Mouse (Mus musculus): ENCODE data around the gene Rab29. TPM values are rescaled to one million over a fixed set of nuclear protein-coding genes. Genes with fewer than 3 reads are reported as not detected.
"Not testable (repeated sequence)": the region's sequence is repeated elsewhere in the genome, so short reads cannot be mapped to it uniquely, and the experiment has no call there.

Gene Rab29
- polyA plus RNA-seq (2021): 12.9 TPM

DNA sequence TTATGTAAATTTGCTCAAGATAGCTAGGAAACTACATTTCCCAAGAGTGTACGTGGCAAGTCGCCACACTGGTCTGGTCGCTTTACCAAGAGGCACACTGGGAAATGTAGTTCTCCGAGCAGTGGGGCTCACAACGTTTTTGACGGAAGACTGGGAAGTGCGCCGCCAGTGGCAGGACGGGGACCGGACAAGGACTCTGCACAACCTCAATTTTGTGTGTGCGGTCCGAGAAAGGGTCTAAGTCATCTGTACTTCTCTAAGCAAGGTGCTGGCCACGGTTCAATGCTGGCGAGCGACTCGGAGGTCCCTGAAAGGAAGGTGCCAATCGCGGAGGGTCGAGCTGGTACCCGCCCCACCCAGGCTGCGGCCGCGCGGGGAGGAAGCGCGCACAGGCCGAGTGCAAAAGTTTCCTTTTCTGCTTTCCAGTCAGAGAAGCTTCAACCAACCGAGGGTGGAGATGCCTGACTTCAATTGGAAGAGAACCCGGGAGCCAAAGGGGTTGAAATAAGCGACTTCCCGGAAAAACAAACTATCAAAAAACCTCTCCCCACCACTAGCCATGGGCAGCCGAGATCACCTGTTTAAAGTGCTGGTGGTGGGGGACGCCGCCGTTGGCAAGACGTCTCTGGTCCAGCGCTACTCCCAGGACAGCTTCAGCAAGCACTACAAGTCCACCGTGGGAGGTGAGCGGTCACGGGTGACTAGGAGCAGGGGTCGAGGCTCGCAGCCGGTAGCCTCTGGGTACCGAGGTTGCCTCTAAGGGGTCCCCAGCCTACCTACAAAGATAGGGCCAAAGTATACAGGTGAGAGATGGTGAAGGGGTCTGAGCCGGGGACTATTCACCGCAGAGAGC, at the start of gene Rab29:
TSS of gene Rab29 (plus strand) at position 132 of the 853 bp plus-strand sequence.
- POLR2A ChIA-PET: no interaction called here
- CTCF ChIA-PET: interaction anchor here (1.1 to 1.9 kb wide), 5 partner anchors 10 to 87 kb away, joined by 3 to 8 read pairs (median 3); no protein-coding TSS in a partner anchor

DNA sequence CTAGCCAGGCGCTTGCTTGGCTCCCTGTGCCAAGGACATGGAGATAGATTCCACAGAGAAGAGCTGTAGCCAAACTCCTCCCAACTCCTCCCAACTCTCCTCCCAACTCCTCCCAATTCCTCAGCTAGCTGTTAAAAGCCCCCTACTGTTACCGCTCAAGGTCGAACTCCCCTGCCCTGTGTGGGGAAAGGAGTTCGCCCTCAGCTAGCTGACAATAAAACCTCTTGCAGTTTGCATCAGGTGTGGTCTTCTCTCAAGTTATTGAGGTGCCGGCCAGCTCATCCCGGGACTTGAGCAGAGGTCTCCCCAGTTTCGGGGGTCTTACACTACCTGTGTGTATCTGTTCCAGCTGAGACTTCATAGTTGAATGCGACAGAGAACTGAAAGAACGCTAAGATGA, 46.7 kb upstream of the Rab29 start:
- in situ Hi-C loops (cut with MboI; ENCODE audit: low pct_unique_long_range_greater_than_20kb); ATAC-seq; DNase-seq (ENCODE audit: low read depth, low spot score): not testable (repeated sequence)
- CTCF ChIA-PET: interaction anchor here (1.5 kb wide), 1 partner anchor 130 kb away, joined by 3 read pairs; no protein-coding TSS in a partner anchor
- POLR2A ChIA-PET: interaction anchor here (0.9 kb wide), 1 partner anchor 9 kb away, joined by 3 read pairs; no protein-coding TSS in a partner anchor
- peaks cover 30% of the 10 kb centered on the region for H3K27me3 ChIP-seq

More for the DNA sequence above, at the start of gene Rab29:
- ATAC-seq (peak; percentile 88), DNase-seq (ENCODE audit: low read depth, low spot score) (peak; percentile 53)
- peaks cover 7% of the 10 kb centered on the region for H3K27me3 ChIP-seq
- in situ Hi-C loops (cut with MboI; ENCODE audit: low pct_unique_long_range_greater_than_20kb): no loop called here
- peak; percentile 92 for TF ChIP-seq CTCF (IDR thresholded peaks at IDR 0.05)

DNA sequence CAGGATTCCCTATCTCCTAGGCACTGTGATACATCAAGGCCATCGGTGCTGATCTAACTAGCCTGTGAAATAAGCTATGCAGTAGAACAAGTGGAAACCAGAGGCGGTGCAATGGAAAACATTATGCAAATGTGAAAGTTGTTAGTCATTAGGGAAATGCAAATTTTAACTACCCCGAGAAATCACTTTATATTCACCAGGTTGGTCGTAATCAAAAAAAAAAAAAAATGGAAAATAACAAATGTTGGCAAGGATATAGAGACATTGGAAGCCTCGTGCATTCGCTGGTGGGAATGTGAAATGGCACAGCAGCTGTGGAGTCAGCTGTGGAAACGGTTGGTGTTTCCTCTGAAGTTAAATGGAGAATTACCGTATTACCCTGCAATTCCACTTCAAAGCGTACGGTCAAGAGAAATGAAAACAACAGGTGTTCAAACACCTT, 46.1 kb upstream of the Rab29 start:
- DNase-seq (ENCODE audit: low read depth, low spot score) (no peak), ATAC-seq (no peak)
- POLR2A ChIA-PET: interaction anchor here (0.6 to 0.9 kb wide), 3 partner anchors 9 to 245 kb away, joined by 3 to 4 read pairs (median 3); no protein-coding TSS in a partner anchor
- peaks cover 28% of the 10 kb centered on the region for H3K27me3 ChIP-seq
- in situ Hi-C loops (cut with MboI; ENCODE audit: low pct_unique_long_range_greater_than_20kb): no loop called here
- TF ChIP-seq CTCF (IDR thresholded peaks at IDR 0.05): no peak
- CTCF ChIA-PET: no interaction called here

DNA sequence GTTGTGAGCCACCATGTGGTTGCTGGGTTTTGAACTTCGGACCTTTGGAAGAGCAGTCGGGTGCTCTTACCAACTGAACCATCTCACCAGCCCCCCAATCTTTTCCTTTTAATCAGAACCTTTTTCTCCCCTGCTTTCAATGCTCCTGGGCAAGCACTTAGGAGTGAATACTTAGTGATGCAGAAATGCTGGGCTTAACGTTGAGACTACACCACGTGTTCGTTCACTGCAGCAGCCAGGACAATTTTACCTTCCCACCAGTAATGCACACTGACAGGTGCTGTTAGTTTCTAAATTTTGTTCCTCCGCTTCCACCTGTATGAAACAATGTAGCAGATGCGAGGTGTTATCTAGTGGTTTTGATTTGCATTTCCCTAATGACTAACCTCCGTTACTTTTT, 44.7 kb upstream of the Rab29 start:
- POLR2A ChIA-PET: no interaction called here
- in situ Hi-C loops (cut with MboI; ENCODE audit: low pct_unique_long_range_greater_than_20kb): no loop called here
- CTCF ChIA-PET: no interaction called here
- DNase-seq (ENCODE audit: low read depth, low spot score): no peak
- ATAC-seq: no peak
- H3K27me3 ChIP-seq: peaks cover 22% of the 10 kb centered on the region
- no peak for TF ChIP-seq CTCF (IDR thresholded peaks at IDR 0.05)

DNA sequence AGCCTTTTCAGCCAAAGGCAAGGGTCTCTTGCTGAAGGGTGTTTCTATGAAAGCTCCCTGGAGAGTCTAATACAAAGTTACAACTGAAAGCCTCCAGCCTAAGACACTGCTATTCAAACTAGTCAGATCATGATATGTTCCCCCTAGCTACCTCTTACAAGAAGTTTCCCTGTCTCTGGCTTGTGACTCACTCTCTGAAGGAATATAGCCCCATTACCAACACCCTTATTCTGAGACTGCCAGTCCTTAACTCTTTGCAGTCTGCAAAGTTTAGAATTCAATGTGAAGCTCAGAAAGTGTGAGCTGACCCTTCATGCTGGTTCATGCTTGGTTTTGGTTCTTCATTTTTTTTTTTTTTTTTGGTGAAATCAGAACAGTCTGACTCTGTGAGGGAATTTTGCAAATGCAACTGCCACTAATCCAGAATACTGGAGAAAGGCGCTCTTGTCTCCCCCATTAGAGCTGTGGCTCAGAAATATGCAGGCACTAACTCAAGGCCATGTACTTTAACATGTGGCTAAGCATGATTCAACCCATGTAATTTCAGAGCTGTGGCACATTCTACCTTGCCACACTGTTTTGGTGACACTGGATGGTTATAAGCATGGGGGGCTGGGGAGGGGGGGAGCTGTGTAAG, 44.0 kb upstream of the Rab29 start:
- in situ Hi-C loops (cut with MboI; ENCODE audit: low pct_unique_long_range_greater_than_20kb): no loop called here
- CTCF ChIA-PET: no interaction called here
- TF ChIP-seq CTCF (IDR thresholded peaks at IDR 0.05): no peak
- POLR2A ChIA-PET: interaction anchor here (0.6 kb wide), 1 partner anchor 10 kb away, joined by 3 read pairs; no protein-coding TSS in a partner anchor
- no peak for DNase-seq (ENCODE audit: low read depth, low spot score)
- no peak for ATAC-seq
- peaks cover 17% of the 10 kb centered on the region for H3K27me3 ChIP-seq

DNA sequence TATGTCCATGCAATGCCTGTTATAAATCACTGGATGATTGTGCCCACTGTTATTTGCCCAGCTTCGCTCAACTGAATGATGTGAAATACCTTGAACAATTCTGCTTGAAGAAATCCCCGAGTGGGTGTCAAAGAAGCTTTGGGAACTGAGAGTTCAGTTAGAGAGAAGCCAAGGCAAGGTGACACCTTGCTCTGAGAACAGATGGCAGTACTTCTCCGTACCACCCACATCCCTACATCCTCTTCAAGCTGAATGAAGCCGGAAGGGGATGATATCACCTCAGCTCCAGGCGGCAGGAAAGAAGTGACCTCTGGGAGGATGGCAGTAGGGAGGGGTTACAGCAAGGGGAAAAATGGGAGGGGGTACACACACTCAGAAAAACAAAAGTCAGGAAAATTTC, 43.5 kb upstream of the Rab29 start:
- ATAC-seq: no peak
- peaks cover 11% of the 10 kb centered on the region for H3K27me3 ChIP-seq
- CTCF ChIA-PET: no interaction called here
- in situ Hi-C loops (cut with MboI; ENCODE audit: low pct_unique_long_range_greater_than_20kb): no loop called here
- TF ChIP-seq CTCF (IDR thresholded peaks at IDR 0.05): no peak
- POLR2A ChIA-PET: no interaction called here
- no peak for DNase-seq (ENCODE audit: low read depth, low spot score)

DNA sequence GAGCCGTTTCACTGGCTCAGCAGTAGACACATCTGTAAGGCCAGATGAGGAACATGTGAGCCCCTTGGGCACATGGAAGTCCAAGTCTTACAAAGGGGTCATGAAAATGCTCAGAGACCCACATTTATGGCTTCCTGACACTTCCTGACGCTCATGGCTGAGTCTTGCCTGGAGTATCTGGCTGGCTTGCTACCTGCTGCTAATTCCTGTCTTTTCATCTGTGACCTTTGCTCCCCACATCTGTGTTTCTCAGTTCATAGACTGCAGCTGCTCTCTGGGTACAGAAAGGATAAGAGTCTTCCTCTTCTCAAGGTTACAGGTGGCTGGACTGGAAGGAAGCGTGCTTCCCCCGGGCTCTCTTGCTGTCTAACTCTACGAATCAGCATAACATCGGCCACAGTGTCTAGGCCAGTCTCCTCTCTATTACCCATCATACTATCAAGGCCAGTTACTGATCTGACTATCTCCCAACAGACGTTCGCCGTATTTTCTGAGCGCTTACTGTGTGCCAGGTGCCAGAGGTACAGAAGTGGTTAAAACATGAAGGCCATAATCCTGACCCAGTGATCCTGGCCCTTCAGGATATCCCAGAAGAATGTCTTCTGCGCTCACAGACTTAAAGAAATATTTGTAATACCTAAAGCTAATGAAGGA, 42.4 kb upstream of the Rab29 start:
- ChIA-PET CTCF (no interaction called here), POLR2A (no interaction called here)
- peaks cover under 1% of the 10 kb centered on the region for H3K27me3 ChIP-seq
- ATAC-seq (no peak), DNase-seq (ENCODE audit: low read depth, low spot score) (no peak)
- TF ChIP-seq CTCF (IDR thresholded peaks at IDR 0.05): no peak
- in situ Hi-C loops (cut with MboI; ENCODE audit: low pct_unique_long_range_greater_than_20kb): no loop called here

DNA sequence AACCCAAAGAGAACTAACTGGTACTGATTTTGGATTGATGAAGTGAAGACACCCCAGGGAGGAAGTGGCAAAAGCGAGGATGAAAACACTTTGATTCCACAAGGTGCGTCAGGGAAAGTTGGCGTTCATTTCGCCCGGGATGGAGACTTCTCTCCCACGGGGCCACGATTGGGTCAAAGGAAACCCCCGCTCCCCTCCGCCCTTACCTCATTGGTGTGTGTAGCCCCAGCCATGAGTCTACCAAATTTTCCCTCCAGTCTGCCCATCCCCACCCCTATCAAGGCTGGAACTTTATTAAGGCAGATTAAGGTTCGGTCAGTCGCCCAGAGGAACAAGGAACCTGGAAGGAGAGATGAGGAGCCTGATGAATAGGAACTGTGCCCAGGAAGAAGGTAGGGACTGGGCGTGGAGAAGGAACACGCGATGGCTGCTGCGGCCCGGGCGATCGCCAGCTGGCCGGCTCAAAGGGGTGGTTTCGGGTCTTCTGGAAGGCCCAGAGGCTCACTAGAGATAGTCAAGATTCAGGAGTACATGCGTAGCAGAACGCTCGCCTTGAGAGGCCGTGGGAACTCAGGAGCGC, 39.7 kb upstream of the Rab29 start, which contains the start of gene Slc41a1:
TSS of gene Slc41a1 (plus strand) at position 287 of the 580 bp plus-strand sequence.
- ATAC-seq (peak; percentile 36), DNase-seq (ENCODE audit: low read depth, low spot score) (no peak)
- H3K27me3 ChIP-seq: no peaks in the 10 kb centered on the region
- ChIA-PET CTCF (no interaction called here), POLR2A (no interaction called here)
- no peak for TF ChIP-seq CTCF (IDR thresholded peaks at IDR 0.05)
- in situ Hi-C loops (cut with MboI; ENCODE audit: low pct_unique_long_range_greater_than_20kb): no loop called here

DNA sequence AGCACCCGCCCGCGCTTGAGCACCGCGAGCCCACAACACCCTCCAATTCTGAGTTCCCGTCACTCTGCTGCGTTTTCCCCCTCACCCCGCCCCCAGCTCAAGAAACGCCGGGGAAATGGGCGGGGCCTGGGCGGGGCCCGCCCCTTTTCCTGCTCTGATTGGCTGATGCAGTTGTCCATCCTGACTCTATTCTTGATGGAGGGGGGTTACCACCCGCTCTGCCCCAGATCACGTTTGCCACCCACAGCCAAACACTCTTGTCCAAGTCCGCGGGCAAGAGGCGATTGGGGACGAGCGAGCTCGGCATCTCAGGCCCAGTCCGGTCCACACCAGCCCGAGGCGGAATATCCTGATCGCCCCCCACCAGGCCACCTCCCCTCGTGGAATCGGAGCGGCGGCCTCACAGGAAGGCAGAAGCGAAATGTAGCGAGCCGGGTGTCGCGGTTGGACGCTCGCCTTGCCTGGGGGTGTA, 39.2 kb upstream of the Rab29 start:
- peak; percentile 86 for DNase-seq (ENCODE audit: low read depth, low spot score)
- in situ Hi-C loops (cut with MboI; ENCODE audit: low pct_unique_long_range_greater_than_20kb): no loop called here
- H3K27me3 ChIP-seq: no peaks in the 10 kb centered on the region
- ATAC-seq: peak; percentile 75
- no peak for TF ChIP-seq CTCF (IDR thresholded peaks at IDR 0.05)
- ChIA-PET CTCF (no interaction called here), POLR2A (no interaction called here)
